Mouse (Mus musculus) liver, adult 2 months (tissue): ENCODE results near the gene Fam43b.

Experiments used
- CTCF ChIP-seq: fragments of 200-500 bp; IDR thresholded peaks from 2 replicates; pipeline ENCODE4 v1.5.1; 2011; ENCODE audit warnings: low read depth, low read length, control low read depth
- POLR2A ChIP-seq: fragments of 200-500 bp; IDR thresholded peaks from 2 replicates; pipeline ENCODE4 v1.6.1; 2011; ENCODE audit warnings: low read length, control low read depth; ENCODE audit not compliant: insufficient read depth; ENCODE audit errors: extremely low read depth

DNA sequence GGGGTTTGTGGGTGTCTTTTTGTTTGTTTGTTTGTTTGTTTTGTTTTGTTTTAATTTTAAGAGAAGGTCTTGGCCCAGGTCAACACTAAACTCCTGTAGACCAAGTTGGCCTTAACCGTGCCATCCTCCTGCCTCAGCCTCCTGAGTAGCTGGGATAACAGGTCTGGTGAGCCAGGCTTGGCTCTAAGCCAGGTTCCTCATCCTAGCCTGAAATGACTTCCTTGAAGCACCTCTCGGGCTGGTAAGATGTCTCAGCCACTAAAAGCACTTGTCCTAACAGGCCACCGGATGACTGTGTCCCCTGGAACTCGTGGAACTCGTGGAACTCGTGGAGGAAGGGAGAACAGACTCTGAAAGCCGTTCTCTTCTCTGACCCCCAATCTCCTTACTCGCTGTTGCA lies 40.2 kb downstream of the Fam43b start:
- TF ChIP-seq POLR2A (no peak), CTCF (no peak)
